In genomic region chr14:26466544-26467125, GRCm38 (mm10) we compare ENCODE assay signal across 16 mouse cellular contexts.
"Had no signal": no experiment of that assay in that cellular context is flagged by ENCODE, and none has a peak within 500 bp of the region (broad histone marks: within the 10 kb centered on the region; RNA-seq: fewer than 3 reads in every experiment).

No protein-coding gene starts in this region.

- H3K4me1 ChIP-seq: intestine, embryonic 15.5 days; limb, embryonic 15.5 days; midbrain, embryonic 10.5 days; neural tube, embryonic 15.5 days had no signal

- H3K9ac ChIP-seq: intestine, embryonic 15.5 days; limb, embryonic 15.5 days; liver, embryonic 12.5 days; lung, embryonic 14.5 days; neural tube, embryonic 15.5 days had no signal

- H3K4me2 ChIP-seq: intestine, embryonic 15.5 days; limb, embryonic 15.5 days; liver, embryonic 12.5 days; lung, embryonic 14.5 days; neural tube, embryonic 15.5 days had no signal

- DNase-seq: kidney, adult 8-10 months; kidney, postnatal 4 days; lung, embryonic 14.5 days; lung, postnatal 10 days; lung, postnatal 4 days; right cerebral cortex, adult 18-20 months; right cerebral cortex, postnatal 25 days; thymus, adult 2 months; thymus, postnatal 25 days had no signal

- H3K27me3 ChIP-seq: intestine, embryonic 15.5 days; limb, embryonic 15.5 days; liver, embryonic 12.5 days; neural tube, embryonic 15.5 days had no signal

- H3K27ac ChIP-seq: intestine, embryonic 15.5 days; left cerebral cortex, adult 2 months; limb, embryonic 15.5 days; liver, embryonic 12.5 days; midbrain, embryonic 10.5 days; neural tube, embryonic 15.5 days had no signal

- ATAC-seq: intestine, embryonic 15.5 days; liver, embryonic 12.5 days had no signal

- H3K4me3 ChIP-seq: intestine, embryonic 15.5 days; left cerebral cortex, adult 2 months; limb, embryonic 15.5 days; liver, embryonic 12.5 days; midbrain, embryonic 10.5 days; myocyte; neural tube, embryonic 15.5 days had no signal

- H3K9me3 ChIP-seq: intestine, embryonic 15.5 days; limb, embryonic 15.5 days; liver, embryonic 12.5 days; midbrain, embryonic 10.5 days; neural tube, embryonic 15.5 days had no signal
